Mouse (Mus musculus) NIH3T3 (cell line): ENCODE measurements around the gene Hist1h2ad.
A peak's percentile ranks its signal among the peaks of the same experiment; 100 is the strongest.
"Not testable (repeated sequence)": the region's sequence is repeated elsewhere in the genome, so short reads cannot be mapped to it uniquely, and the experiment has no call there.

Experiments
- DNase-seq: peaks from one replicate; pipeline ENCODE4 v3.0.0-alpha.2; 2012; ENCODE audit warnings: low read depth

The Hist1h2ad gene

GRCm38 (mm10) chr13:23564482-23564881 is 9.7 kb upstream of the Hist1h2ad start:
- no peak for DNase-seq

- DNase-seq: not testable (repeated sequence)
Observed at GRCm38 (mm10) chr13:23570261-23571021, 3.7 kb upstream of the Hist1h2ad start.

DNA sequence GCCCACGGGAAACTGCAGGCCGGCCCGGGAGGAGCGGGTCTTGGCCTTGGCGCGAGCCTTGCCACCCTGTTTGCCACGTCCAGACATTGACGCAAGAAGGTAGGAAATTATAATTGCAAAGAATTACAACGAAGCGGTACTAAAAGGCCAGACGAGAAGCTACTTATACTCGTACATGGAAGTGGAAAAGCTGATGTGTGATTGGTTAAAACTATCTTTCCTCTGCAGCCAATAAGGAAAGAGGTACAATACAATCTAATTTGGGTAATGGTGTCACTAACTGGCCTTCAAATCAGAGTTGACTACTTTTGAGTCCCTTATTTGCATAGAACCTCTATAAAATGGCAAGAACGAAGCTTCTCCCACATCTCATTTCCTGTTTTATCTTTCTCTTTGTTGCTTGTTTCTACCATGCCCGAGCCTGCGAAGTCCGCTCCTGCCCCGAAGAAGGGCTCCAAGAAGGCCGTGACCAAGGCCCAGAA is 3.1 kb upstream of the Hist1h2ad start, which contains the start of the genes Hist1h2ae and Hist1h2bg:
Gene Hist1h2ae (minus strand): TSS at position 199 of the 482 bp plus-strand sequence.
Gene Hist1h2bg (plus strand): TSS at position 375 of the 482 bp plus-strand sequence.
- peak; percentile 84 for DNase-seq

- not testable (repeated sequence) for DNase-seq
Observed at GRCm38 (mm10) chr13:23571504-23572217, 2.5 kb upstream of the Hist1h2ad start.

DNA sequence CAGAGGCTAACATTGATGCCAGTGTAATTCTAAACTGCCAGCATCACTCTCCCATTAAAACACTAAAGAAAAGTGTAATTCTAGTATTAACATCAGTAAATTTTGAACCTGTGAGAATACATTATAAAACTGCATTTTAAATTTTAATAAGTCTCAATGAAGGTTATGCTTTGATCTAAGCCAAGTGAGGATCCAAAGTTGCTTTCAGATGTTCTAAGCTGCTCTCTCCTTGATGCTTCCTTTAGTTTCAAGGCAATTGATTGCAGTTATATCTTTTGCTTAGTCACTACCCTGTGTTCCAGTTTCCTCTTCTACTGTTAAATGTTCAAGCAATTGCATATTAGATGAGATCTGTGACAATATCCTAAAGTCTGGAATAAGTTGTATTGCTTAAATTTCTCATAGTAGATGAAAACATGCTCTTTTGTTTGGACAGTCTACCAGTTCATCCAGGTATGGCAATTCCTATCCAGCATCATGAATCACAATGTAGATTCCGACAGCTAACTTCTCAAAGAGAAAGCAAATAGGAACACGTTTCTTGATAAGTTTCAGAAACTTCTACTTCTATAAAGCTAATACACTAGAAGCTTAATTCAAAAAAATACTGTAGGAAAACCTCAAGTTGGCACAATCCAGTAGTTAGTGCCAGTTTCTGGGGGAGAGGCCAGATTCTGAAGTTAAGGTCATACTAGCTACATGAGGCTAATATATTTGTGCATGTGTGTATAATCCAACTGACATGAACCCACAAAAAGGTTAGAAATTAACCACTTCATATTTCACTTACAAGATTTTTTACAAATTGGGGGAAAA is 1.8 kb upstream of the Hist1h2ad start:
- DNase-seq: no peak

GRCm38 (mm10) chr13:23573034-23573897 is 915 bp upstream of the Hist1h2ad start:
- DNase-seq: not testable (repeated sequence)

- DNase-seq: not testable (repeated sequence)
Observed at GRCm38 (mm10) chr13:23574546-23575170, 477 bp downstream of the Hist1h2ad start.

DNA sequence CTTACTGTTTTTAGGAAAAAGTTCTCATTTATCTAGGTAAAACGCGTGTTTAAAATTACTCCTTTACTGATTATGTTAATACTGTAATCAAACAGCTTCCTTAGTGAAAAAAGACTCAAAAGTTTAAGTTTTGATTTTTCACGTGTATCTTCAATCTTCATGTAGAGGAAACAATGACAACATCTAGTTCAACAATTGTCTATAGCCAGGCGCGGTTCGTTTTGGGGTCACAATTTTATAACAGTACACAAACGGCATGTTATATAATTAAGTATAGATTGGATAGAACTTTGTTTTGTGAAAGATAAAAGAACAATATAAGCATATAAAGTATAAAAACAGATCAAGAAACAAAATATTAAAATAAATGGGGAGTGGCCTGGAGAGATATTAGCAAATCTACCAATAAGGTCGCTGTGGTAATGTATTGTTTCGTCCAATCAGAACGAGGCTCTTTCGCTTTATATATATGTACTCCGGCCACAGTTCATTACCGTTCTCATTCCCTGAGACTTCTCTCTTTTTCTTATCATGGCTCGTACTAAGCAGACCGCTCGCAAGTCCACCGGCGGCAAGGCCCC is 1.2 kb downstream of the Hist1h2ad start, which contains the start of gene Hist1h3d:
Gene Hist1h3d (plus strand): TSS at position 493 of the 581 bp plus-strand sequence.
- peak; percentile 84 for DNase-seq

DNA sequence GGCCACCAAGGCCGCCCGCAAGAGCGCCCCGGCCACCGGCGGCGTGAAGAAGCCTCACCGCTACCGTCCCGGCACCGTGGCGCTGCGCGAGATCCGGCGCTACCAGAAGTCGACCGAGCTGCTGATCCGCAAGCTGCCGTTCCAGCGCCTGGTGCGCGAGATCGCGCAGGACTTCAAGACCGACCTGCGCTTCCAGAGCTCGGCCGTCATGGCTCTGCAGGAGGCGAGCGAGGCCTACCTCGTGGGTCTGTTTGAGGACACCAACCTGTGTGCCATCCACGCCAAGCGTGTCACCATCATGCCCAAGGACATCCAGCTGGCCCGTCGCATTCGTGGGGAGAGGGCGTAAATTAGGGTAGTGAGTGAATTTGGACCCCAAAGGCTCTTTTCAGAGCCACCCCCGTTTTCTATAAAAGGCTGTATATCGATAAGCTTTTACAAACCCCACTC is 1.7 kb downstream of the Hist1h2ad start:
- DNase-seq: not testable (repeated sequence)

- peak; percentile 31 for DNase-seq
Observed at GRCm38 (mm10) chr13:23576351-23576881, 2.2 kb downstream of the Hist1h2ad start.

DNA sequence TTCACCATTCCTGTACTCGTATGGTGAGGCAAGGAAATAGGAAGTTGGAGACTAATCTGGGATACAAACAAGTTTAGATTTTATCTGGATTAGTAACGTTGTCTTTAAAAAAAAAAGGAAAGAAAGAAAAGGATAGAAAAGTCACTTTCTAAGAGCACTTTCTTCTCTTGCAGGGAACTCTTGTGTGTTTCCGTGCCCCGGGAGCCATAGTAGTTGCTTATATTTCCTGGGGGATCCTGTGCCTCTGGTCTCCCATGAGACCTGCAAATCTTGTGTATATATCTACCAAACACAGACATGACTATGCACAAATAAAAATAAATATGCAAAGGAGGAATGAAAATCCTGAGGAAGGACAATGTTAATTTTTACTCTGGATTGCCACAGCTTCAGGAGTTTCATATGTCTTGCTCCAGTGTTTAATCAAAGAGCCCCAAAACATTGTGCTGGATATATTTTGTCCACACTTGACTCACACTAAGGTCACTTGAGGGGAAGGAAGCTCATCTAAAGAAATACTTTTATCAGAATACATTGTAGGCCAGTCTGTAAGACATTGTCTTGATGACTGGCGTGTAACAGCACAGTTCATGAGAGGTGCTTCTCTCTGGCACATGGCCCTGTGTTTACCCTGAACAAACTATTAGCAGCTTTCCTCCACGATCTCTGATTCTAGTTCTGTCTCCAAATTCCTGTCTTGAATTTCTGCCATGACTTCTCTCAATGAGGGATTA is 2.9 kb downstream of the Hist1h2ad start:
- no peak for DNase-seq

DNA sequence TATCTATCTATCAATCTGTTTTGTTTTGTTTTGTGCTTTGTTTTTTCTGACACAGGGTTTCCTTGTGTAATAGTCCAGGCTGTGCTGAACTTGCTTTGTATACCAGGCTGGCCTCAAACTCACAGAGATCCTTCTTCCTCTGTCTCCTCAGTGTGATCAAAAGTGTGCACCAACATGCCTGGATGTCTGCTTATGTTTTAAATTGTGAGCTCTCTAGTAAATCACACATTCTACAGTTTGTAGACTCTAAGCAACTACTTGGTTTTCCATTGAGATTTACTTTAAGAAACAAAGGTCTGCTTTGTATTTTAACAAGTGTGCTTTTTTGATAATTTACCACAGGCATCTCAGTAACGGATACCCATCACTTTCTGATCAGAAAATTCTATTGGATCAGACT is 3.7 kb downstream of the Hist1h2ad start:
- no peak for DNase-seq

DNA sequence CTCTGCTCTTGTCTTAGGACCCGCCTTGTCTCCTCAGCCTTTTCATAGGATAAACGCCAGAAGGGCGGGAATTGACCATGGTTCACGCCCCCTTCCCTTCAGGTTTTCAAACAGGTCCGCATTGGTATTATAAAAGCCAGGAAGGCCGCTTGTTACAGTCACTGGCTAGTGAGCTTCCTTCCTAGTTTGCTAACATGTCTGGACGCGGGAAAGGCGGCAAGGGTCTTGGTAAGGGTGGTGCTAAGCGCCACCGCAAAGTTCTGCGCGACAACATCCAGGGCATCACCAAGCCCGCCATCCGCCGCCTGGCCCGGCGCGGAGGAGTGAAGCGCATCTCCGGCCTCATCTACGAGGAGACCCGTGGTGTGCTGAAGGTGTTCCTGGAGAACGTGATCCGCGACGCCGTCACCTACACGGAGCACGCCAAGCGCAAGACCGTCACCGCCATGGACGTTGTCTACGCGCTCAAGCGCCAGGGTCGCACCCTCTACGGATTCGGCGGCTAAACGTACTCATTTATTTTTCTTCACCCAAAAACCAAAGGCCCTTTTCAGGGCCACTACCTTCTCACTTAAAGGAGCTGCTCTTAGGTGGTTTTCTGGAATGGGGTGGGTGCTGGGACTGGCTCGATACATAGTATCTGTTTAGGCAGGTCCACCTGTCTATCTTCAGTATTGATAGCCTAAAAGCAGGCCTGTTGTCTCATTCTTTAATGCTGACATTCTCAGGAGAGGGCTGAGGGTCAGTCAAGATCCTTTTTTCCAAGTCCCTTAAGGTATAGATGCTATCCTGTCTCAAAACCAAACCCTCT is 7.4 kb downstream of the Hist1h2ad start, which contains the start of gene Hist1h4d:
Gene Hist1h4d (plus strand): TSS at position 191 of the 811 bp plus-strand sequence.
- DNase-seq: peak; percentile 97

- no peak for DNase-seq
Observed at GRCm38 (mm10) chr13:23582219-23583056, 8.3 kb downstream of the Hist1h2ad start.

- DNase-seq: no peak
Observed at GRCm38 (mm10) chr13:23583387-23584068, 9.3 kb downstream of the Hist1h2ad start.

DNA sequence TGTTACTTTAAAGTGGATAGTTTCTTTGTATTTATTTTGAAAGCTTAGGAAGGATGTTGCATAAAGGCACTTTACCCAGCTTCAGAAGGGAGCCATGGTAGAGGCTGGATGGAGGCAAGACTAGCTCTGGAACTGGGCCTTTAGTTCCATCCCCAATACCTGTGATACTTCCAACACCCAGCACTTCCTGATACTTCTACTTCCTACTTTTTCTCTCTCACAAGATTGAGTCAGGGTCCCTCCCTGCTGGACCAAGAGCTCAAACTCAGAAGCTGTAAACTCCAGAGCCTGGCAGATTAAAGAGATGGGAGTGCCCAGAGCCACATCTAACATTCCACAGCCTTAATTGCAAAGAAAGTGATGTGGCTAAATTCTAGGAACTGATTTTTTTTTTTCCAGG is 10.2 kb downstream of the Hist1h2ad start:
- peak; percentile 18 for DNase-seq
